Mouse (Mus musculus) urinary bladder, adult 18-20 months (tissue): ENCODE data around the gene Gpr4.

Source experiments
- DNase-seq, 2 experiments: peaks; one replicate each; pipeline ENCODE4 v3.0.0; 2022; ENCODE audit warnings: low spot score in 2 of 2, mixed read lengths in 2 of 2

Gene Gpr4

GRCm38 (mm10) chr7:19211996-19212755 lies at the start of gene Gpr4:
Gene Gpr4, plus strand, starts transcription at chr7:19212538.
- no peak for DNase-seq

- no peak for DNase-seq
Observed at GRCm38 (mm10) chr7:19162928-19163327, 49.4 kb upstream of the Gpr4 start.

- no peak for DNase-seq
Observed at GRCm38 (mm10) chr7:19163752-19164151, 48.6 kb upstream of the Gpr4 start.

- no peak for DNase-seq
Observed at GRCm38 (mm10) chr7:19164189-19164588, 48.1 kb upstream of the Gpr4 start.

- no peak for DNase-seq
Observed at GRCm38 (mm10) chr7:19164978-19165377, 47.4 kb upstream of the Gpr4 start.

- no peak for DNase-seq
Observed at GRCm38 (mm10) chr7:19165656-19166423, 46.5 kb upstream of the Gpr4 start, which contains the start of gene Gipr. Gene Gipr, minus strand, starts transcription at chr7:19166127.

GRCm38 (mm10) chr7:19166990-19167389 lies 45.3 kb upstream of the Gpr4 start:
- DNase-seq = no peak

- no peak for DNase-seq
Observed at GRCm38 (mm10) chr7:19169506-19169905, 42.8 kb upstream of the Gpr4 start.

- DNase-seq = no peak
Observed at GRCm38 (mm10) chr7:19170142-19170541, 42.2 kb upstream of the Gpr4 start.

- no peak for DNase-seq
Observed at GRCm38 (mm10) chr7:19171831-19172230, 40.5 kb upstream of the Gpr4 start.

- peak in 1 of 2 experiments; percentile 47 for DNase-seq
Observed at GRCm38 (mm10) chr7:19172874-19173273, 39.5 kb upstream of the Gpr4 start.

GRCm38 (mm10) chr7:19175708-19176515 lies 36.4 kb upstream of the Gpr4 start, which contains the start of gene Eml2:
Gene Eml2, plus strand, starts transcription at chr7:19176421.
- DNase-seq = no peak

- no peak for DNase-seq
Observed at GRCm38 (mm10) chr7:19176516-19176947, 35.8 kb upstream of the Gpr4 start.

- no peak for DNase-seq
Observed at GRCm38 (mm10) chr7:19177216-19177615, 35.1 kb upstream of the Gpr4 start.

- no peak for DNase-seq
Observed at GRCm38 (mm10) chr7:19178035-19178434, 34.3 kb upstream of the Gpr4 start.

- peak; percentile 49 to 61 for DNase-seq
Observed at GRCm38 (mm10) chr7:19178443-19179092, 33.8 kb upstream of the Gpr4 start.

GRCm38 (mm10) chr7:19179173-19179572 lies 33.2 kb upstream of the Gpr4 start:
- DNase-seq = peak in 1 of 2 experiments; percentile 36

- DNase-seq = no peak
Observed at GRCm38 (mm10) chr7:19179936-19180335, 32.4 kb upstream of the Gpr4 start.

- DNase-seq = no peak
Observed at GRCm38 (mm10) chr7:19180862-19181429, 31.4 kb upstream of the Gpr4 start.

- no peak for DNase-seq
Observed at GRCm38 (mm10) chr7:19184250-19184649, 28.1 kb upstream of the Gpr4 start.

GRCm38 (mm10) chr7:19184758-19185157 lies 27.6 kb upstream of the Gpr4 start:
- DNase-seq = no peak
